Mouse (Mus musculus) urinary bladder, postnatal 4 days (tissue): ENCODE data around the gene Qprt.
A peak's percentile ranks its signal among the peaks of the same experiment; 100 is the strongest.
"Not testable (repeated sequence)": the region's sequence is repeated elsewhere in the genome, so short reads cannot be mapped to it uniquely, and the experiment has no call there.

Experiments
- DNase-seq, 2 experiments: peaks; one replicate each; pipeline ENCODE4 v3.0.0; 2021 to 2022; ENCODE audit warnings: low spot score in 2 of 2

The Qprt gene

DNA sequence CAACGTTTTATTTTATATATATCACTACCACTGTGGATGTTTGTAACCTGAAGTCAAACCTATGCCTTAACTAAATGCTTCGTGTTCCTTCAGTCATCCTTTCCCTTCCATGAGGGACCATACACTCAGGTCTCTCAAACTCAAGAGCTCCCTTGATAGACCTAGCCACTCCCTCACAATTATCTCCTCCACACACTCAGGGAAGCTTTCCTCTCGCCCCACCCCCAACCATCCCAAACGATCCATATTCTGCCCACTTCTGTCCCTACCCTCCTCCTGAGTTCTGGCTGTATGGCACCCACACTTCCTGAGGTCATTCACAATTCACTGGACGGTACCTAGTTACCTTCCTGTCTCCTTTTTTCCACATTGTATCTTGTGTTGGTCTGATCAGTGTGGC lies 23.5 kb downstream of the Qprt start:
- DNase-seq: no peak

DNA sequence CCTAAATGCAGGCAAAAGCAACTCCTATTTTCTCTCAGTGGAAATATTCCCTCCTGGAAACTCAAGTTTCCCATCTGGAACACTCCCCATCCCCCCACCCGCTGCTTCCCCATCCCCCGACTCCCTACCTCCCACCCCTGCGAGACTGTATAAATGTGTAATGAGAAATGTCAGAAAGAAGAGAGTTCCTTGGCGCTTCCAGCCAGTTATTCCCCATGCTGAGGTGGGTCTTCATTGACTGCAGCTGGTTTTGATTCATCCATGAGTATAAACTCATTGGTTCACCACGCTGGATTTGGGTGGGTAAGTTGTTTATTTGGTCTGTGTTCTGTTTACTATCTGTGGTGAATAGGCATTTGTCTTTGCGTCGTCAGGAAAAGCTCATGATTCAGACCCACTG lies 25.6 kb downstream of the Qprt start:
- DNase-seq: no peak

DNA sequence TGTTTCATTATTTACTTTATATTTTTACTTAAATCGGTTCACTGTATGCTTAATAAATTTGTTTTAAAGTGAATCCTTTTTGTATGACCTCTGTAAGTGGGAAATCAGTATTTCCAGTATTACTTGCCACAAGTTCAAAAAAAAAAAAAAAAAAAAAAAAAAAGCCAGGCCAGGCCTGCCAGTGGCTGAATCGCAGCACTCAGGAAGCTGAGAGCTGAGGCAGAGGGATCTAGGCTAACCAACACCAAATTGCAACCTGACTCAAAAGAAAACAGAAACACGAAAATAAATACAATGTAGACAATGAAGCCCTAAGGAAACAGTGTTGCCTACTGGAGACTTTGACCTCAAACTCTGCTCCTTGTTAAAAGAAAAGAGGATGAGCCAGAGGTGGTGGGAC lies 28.1 kb downstream of the Qprt start:
- no peak for DNase-seq

DNA sequence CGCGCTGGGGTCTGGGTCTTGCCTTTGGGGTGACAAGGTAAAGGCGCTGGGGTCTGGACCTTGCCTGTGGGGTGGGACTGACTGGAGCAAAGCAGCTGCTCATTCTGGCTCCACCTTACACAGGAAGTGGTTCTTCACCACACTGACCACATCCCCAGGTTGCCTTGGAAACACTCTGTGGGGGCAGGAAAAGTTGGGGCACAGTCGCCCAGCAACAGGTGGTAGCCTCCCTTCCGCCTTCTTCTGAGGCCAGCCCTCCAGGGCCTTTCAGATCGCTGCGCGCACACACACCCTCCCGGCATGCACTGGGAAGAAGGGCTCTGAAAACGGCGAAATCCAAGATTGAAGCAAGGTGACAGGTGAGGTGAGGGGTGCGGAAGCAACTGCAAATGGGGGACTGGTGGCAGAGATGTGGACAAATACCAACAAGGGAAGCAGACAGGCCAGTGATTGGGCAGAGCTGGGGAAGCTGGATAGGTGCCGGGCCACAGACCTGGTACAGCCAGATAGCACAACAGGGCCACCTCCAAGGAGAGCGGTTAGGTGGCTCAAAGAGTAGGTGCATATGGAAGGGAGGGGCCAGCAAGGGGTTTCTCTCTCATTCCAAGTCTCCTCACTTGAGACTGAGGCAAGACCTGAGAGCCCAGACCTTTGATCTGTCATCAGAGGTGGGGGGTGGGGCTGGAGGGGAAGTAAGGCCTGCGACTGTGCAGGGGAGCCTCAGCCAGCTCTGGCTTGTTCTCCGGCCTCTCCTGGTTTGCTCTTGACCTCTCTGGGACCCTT lies 30.7 kb downstream of the Qprt start, which contains the start of gene AI467606:
AI467606 (plus strand) TSS at position 246 of the 783 bp plus-strand sequence.
- peak in 1 of 2 experiments; percentile 43 for DNase-seq

DNA sequence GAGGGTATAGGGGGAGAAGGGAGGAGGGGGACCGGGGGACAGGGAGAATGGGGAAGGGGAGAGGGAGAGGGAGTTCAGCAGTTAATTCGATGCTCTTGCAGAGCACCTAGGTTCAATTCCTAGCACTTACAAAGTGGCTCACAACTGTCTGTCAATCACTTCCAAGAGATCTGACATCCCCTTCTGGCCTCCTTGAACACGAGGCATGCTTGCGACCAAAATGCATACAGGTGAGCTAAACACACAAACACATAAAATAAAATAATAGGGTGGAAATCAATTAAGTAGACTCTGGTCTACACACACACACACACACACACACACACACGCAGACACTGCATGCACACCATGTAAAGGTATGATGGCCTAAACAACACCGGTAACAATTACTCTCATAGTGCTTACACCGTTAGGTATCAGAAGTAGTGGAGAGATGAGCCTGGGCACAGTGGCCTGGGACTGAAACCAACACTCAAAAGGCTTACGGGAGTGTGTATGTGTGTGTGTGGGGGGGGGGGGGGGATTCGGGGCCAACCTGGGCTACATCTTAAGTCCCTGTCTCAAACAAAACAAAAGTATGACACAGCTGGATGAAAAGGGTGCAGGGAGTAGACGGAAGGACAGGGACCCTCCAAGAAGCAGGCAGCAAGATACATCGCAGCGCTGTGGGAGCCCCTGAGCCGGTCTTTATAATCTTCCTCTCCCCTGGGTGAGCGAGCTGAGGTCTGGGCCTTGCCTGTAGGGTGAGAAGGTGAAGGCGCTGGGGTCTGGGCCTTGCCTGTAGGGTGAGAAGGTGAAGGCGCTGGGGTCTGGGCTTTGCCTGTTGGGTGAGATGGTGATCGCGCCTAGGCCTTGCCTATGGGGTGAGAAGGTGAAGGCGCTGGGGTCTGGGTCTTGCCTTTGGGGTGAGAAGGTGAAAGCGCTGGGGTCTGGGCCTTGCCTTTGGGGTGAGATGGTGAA lies 31.6 kb downstream of the Qprt start:
- no peak for DNase-seq

DNA sequence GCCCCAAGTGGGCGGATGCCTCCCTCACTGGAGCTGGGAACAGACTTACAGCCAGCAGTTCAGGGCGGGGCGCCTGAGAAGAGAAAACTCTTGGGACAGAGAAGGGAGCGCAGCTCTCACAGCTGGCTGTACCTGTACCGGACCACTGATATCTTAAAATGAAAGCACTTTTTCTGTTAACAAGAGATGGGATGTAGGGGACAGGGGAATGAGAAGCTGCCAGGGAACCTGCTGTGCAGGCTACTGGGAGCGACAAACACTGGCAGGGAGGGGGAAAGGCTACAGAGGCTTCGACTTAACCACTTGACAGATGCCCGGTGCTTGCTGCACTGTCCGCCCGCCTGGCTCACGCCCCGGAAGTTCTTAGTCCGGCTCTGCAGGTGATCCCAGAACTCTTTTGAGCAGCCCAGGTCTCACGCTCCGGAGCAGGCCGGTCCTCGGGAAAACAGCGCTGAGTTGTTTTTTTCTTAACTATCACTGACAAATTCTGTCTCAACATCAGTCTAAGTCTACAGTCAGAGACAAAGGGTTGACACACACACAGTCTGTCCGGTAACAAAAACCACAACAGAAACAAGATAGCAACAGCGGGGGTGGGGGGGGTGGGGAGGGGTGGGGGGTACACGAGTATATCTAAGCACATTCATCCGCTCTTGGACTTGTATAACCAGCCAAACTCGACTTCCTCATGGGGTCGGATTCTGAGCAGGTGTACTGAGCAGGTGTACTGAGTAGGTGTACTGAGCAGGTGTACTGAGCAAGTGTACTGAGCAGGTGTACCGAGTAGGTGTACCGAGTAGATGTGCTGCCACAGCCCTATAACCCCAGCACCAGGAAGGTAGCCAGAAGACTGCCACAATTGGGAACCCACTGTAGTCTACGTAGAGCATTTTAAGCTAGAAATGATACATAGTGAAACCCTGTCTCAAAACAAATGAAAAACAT lies 32.9 kb downstream of the Qprt start:
- no peak for DNase-seq

DNA sequence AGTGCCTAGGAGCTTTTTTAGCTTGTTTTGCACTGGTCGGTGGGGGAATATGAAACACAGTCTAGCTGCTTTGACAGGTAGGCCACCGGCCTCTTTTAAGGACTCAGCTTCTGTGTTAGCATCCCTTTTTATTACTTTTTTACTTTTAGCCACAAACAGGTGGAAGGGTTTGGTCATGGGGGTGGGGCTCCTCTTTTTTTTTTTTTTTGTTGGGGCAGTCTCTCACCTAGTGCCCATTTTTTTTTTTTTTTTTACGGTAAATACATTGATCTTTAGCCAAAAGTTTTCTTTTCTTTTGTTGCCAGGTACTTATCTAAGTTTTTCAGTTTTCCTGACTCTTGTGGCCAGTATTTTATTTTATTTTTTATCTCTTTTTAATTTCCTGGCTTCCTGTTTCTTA lies 33.9 kb downstream of the Qprt start:
- no peak for DNase-seq

DNA sequence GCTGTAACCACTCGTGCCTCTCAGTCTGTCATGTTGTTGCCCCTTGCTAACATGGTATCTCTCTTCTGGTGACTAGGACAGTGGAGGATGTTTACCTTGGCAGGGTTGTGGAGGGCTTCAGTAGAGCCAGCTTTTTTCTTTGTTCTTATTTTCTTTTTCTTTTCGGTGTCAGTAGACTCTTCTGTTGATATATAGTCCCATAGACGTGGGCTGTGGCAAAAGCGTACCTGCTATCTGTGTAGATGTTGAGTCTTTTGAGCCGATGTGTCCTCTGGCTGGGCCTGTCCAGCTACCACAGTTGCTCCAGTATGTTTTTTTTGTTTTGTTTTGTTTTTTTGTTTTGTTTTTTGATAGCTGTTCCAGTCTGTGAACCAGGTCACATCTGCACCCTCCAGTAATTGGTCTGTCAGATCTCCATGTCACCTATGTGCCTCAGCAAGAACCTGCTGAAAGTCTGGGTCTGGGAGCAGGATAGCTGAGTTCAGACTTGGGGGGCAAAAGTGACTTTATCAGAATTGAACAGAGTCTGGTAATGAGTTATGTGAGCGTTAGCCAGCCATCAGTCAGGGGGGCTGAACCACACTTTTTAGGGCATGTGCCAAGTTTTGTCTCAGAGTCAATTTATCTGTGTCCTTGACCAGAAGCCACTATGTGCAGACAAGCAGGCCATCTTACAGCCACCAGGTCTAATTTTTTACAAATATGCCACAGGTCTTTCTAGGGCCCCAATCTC lies 34.6 kb downstream of the Qprt start, which contains the start of gene Zg16:
Zg16 (minus strand) TSS at position 51 of the 733 bp plus-strand sequence.
- not testable (repeated sequence) for DNase-seq

DNA sequence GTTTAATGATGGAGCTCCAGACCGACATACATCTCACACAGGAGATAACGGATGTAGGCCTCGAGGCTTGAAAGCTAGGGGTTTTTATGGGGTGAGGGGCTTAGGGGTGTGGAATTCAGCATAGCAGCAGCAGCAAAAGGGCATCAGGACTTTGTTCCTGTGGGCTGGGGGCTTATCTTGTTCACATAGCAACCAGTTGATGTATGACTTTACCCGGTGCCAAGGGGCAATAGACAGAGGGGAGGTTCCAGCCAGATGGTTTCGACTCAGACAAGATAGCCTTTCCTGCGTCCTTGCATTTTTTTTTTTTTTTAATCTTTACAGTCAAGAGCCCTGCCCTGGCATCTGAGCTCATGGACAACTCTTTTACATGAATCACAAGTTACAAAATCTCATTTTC lies 36.3 kb downstream of the Qprt start:
- DNase-seq: not testable (repeated sequence)

DNA sequence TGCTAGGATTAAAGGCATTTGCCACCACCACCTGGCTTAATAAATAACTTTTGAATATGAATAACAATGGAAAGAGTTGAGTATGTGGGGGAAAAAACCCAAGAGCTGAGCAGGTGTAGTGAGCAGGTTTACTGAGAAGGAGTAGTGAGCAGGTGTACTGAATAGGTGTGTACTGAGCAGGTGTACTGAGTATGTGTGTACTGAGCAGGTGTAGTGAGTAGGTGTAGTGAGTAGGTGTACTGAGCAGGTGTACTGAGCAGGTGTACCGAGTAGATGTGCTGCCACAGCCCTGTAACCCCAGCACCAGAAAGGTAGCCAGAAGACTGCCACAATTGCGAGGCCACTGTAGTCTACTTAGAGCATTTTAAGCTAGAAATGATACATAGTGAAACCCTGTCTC lies 37.2 kb downstream of the Qprt start:
- no peak for DNase-seq

DNA sequence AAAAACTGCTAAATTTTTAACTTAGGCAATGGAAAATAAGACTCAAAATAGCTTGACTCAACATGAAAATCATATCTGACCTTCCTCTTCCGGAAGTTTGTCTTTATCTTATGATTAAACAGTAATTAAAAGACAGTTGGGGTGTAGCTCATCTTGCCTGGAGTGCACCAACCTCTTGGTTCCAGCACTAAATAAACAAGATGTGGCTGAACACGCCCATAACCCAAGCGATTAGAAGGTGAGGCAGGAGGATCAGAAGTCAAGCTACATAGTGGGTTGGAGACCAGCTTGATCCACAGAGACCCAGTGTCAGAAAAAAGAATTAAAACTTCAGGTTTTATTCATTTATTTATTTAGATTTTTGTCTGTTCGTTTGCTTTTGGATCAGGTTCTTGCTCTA lies 38.3 kb downstream of the Qprt start:
- DNase-seq: no peak

DNA sequence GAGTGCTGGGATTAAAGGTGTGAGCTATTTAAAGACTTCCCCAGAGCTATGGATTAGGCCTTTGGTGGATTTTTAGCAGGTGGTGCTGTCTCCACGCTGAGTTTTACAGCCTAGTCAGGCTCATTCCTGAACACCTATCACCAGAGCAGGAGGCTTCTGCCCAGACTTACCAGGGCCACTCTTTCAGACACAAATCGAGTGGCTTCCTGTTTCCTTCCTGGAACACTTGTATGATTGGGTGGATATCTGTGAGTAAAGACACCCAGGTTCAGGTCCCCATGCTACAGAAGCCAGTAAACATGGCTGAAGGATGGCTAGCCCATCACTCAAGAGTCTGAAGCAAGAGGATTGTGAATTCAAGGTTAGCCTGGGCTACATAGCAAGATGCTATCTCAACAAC lies 39.0 kb downstream of the Qprt start:
- DNase-seq: no peak

DNA sequence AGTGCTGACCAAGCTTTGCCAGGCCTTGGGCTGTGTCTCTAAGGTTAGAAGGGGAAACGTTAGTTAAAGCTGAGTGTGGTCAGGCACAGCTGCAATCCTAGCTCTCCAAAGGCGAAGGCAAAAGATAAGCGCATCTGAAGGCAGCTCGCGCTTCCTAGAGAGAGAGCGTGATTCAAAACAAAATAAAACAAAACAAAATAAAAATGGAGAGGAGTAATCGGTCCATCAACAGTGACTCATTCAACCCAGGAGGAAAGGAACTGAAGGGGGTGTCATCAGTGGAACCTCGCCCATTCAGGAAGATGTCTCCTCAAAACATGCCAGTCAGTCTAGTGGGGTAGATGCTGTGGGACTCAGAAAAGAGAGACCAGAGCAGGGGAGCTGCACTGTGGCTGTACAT lies 39.8 kb downstream of the Qprt start:
- no peak for DNase-seq

DNA sequence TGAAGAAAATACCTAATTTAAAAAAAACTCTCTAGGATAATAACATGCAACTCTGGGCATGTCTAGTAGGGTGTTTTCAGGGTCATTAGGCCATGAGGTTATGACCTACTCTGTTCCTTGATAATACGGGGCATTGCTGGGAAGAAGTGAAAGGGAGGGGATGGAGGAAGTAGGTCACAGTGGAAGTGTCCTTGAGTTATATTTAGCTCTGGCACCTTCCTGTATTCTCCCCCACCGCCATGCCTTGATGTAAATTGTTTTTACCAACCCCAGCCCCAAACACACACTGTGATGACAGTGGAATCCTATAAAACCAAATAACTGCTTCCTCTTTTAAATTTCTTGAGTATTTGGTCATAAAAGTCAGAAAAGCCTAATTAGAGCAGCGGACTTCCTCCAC lies 42.0 kb downstream of the Qprt start:
- DNase-seq: no peak

DNA sequence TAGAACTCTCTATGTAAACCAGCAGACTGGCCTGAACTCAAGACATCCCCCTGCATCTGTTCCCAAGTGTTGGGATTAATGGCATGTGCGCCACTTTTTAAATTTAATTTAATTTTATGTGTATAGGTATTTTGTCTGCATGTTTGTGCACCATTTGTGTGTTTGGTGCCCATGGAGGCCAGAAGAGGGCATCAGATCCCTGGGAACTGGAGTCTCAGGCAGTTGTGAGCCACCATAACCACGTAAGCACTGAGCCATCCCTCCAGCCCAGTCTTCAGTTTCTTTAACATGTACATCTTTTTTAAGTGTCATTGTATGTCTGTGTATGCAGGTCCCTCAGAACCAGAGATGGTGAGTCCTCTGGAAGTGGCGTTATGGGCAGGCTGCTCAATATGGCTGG lies 44.3 kb downstream of the Qprt start:
- no peak for DNase-seq

DNA sequence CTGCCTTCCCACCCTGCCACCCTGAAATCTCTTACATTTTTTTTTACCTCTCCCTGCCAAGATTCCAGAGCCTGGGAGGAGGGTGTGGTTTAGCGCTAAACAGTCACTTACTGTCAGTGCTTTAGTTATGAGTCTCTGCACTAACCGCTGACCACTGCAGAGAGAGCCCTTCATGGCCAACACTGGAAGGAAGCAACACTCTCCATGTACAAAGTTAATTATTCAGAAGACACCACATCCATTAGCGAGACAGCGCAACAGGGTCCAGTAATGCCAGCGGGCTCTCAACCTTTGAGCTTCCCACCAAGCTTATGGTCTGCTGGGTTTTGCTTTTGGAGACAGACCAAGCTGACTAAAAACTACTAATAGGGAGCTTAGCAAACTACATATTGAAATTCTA lies 45.8 kb downstream of the Qprt start:
- DNase-seq: no peak

DNA sequence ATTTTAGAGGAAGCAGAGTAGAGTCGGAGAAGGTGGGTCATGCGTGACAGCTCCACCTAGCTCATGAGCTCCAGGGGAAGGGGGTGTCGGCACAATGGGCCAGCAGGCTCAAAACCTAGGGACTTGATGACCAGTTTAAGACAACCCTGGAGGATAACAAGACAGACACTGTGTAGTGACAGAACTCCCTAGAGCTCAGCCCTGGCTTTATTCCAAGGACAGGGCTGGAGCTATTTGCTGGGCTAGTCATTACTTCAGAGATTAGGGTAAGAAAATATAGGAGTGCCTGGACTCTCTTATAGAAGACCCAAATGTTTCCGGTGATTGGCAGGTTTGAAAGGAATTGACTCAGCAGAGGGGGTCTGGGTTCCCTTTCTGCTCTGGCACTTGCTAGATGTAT lies 48.8 kb downstream of the Qprt start:
- no peak for DNase-seq

DNA sequence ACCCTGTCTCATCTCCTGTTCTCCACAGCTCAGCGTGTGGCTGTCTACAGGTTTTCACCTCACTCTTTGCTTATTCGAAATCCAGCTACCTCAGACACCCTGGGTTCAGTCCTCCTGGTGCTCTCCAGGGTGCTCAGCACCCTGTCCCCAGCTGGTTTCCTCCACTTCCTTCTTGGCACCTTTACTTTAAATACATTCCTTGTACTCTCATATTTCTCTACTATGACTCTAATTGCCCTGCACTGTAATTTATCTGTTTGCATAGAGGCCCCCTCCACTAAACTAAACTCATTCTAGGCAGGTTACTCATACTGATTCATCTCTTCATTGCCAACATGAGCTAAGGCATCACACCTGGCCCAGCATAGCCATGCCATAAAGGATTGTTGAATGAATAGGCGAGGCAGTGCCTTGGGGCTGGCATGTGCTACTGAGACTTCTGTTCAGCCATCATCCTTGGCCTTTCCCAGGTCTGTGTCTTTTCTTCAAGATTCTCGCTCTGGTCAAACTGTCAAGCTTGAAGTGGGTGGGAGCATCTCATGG lies 51.1 kb downstream of the Qprt start:
- DNase-seq: no peak

DNA sequence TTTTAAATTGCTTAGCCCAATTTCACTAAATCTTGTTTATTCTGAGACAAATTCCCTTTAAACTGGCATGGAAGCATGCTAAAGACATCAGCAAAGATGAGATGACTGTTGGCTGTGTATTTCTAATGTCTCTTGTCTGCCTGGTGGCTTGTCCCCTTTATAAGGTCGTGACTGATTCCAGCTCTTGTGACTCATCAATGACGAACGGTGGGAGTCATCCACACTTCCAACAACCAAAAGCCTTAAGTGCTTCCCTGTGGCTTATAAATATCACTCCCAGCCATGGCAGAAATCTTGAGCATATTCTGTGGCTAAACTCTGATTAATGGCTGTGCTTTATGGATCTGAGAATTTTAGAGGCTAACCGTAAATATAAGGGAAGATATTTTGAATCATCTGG lies 55.7 kb downstream of the Qprt start:
- DNase-seq: no peak

DNA sequence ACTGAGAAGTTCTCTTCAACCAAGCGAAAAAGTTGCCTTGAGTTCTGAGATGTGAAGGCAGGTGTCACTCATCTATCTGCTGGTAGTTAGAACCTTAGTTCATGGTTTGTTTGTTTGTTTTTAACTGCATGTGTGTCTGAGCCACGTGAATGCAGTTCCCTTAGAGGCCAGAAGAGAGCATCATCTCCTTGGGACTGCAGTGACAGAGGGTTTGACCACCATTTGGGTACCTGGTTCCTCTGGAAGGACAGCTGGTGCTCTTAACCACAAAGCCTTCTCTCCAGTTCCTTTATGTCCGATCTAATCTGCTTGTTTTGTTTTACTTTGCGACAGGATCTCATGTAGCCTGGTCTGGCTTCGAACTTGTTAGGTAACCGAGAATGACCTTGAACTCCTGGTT lies 56.5 kb downstream of the Qprt start:
- DNase-seq: no peak
